Mouse (Mus musculus): Measurements from ENCODE around the gene Nr2e1.

The Nr2e1 gene

GRCm38 (mm10) chr10:42583157-42583872, at the start of gene Nr2e1, which contains the start of gene Ostm1:
Gene Nr2e1, minus strand, starts transcription at chr10:42583632.
Gene Ostm1, plus strand, starts transcription at chr10:42583822.
- DNase-seq (ENCODE audit: low spot score in 2 of 2) = no peak

- no peak for DNase-seq (ENCODE audit: low spot score in 2 of 2)
These were observed 49.3 kb upstream of the Nr2e1 start for GRCm38 (mm10) chr10:42632453-42633360.

- DNase-seq (ENCODE audit: low spot score in 2 of 2) = no peak
These were observed 48.5 kb upstream of the Nr2e1 start for GRCm38 (mm10) chr10:42631754-42632452.

GRCm38 (mm10) chr10:42630596-42631355, 47.3 kb upstream of the Nr2e1 start:
- no peak for DNase-seq (ENCODE audit: low spot score in 2 of 2)

GRCm38 (mm10) chr10:42625907-42626306, 42.5 kb upstream of the Nr2e1 start:
- no peak for DNase-seq (ENCODE audit: low spot score in 2 of 2)

GRCm38 (mm10) chr10:42618291-42618690, 34.9 kb upstream of the Nr2e1 start:
- no peak for DNase-seq (ENCODE audit: low spot score in 2 of 2)

- no peak for DNase-seq (ENCODE audit: low spot score in 2 of 2)
These were observed 31.3 kb upstream of the Nr2e1 start for GRCm38 (mm10) chr10:42614766-42615165.

GRCm38 (mm10) chr10:42613639-42614381, 30.4 kb upstream of the Nr2e1 start:
- no peak for DNase-seq (ENCODE audit: low spot score in 2 of 2)

- no peak for DNase-seq (ENCODE audit: low spot score in 2 of 2)
These were observed 29.6 kb upstream of the Nr2e1 start for GRCm38 (mm10) chr10:42613075-42613474.

GRCm38 (mm10) chr10:42606757-42607156, 23.3 kb upstream of the Nr2e1 start:
- no peak for DNase-seq (ENCODE audit: low spot score in 2 of 2)

- DNase-seq (ENCODE audit: low spot score in 2 of 2) = peak in 1 of 2 experiments; percentile 60
These were observed 21.4 kb upstream of the Nr2e1 start for GRCm38 (mm10) chr10:42604874-42605273.

GRCm38 (mm10) chr10:42601556-42601955, 18.1 kb upstream of the Nr2e1 start:
- peak in 1 of 2 experiments; percentile 64 for DNase-seq (ENCODE audit: low spot score in 2 of 2)

- DNase-seq (ENCODE audit: low spot score in 2 of 2) = no peak
These were observed 15.2 kb upstream of the Nr2e1 start for GRCm38 (mm10) chr10:42598615-42599014.

GRCm38 (mm10) chr10:42593201-42593600, 9.8 kb upstream of the Nr2e1 start:
- DNase-seq (ENCODE audit: low spot score in 2 of 2) = no peak

GRCm38 (mm10) chr10:42591993-42592686, 8.7 kb upstream of the Nr2e1 start:
- no peak for DNase-seq (ENCODE audit: low spot score in 2 of 2)

- no peak for DNase-seq (ENCODE audit: low spot score in 2 of 2)
These were observed 8.0 kb upstream of the Nr2e1 start for GRCm38 (mm10) chr10:42591185-42591992.

GRCm38 (mm10) chr10:42590261-42591184, 7.1 kb upstream of the Nr2e1 start:
- no peak for DNase-seq (ENCODE audit: low spot score in 2 of 2)

GRCm38 (mm10) chr10:42589505-42589904, 6.1 kb upstream of the Nr2e1 start:
- DNase-seq (ENCODE audit: low spot score in 2 of 2) = no peak

All from spleen, postnatal 10 days (tissue).